Mouse (Mus musculus) heart, adult 2 months (tissue): Measurements from ENCODE around the gene Rasl12.

Source experiments
- CTCF ChIP-seq: fragments of 200-600 bp; IDR thresholded peaks from 2 replicates; pipeline ENCODE4 v1.8.1; 2022; ENCODE audit warnings: antibody characterized with exemption, mild to moderate bottlenecking, moderate library complexity
- EP300 ChIP-seq: fragments of 200-500 bp; IDR thresholded peaks from 2 replicates; pipeline ENCODE4 v1.6.1; 2011; ENCODE audit warnings: low read depth, low read length, control low read depth; ENCODE audit not compliant: insufficient read depth
- POLR2A ChIP-seq: fragments of 200-500 bp; IDR thresholded peaks from 2 replicates; pipeline ENCODE4 v1.6.1; 2011; ENCODE audit warnings: mild to moderate bottlenecking, low read depth, low read length, control low read depth; ENCODE audit not compliant: insufficient read depth

DNA sequence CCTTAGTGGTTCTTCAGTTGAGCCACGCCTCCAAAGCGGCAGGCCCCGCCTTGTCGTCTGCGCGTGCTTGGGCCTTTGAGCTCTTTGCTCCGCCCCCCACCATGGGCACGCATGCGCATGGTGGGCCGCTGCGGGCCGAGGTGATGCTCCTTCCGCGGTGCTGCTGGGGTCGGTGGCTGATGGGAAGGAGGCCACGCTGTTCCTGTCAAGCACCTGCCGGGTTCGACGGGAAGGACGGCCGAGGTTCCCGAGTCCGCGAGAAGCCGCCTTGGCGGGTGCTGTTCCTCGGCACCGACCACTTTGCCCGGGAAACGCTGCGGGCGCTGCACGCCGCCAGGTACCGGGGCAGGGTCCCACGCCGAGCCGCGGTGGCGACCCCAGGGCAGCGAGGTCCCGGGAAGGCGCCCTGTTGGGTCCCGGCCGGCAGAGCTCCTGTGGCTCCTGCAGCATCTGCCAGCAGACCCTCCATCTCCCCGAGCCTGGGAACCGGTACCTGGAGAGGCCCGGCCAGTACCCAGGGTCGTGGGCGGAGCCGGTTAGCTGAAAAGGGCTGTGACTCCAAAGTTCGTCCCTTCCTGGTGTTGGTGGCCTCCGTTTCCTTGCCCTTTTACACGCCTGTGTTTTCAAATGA is 37.5 kb downstream of the Rasl12 start, which contains the start of gene Mtfmt:
- peak; percentile 81 for TF ChIP-seq POLR2A
- no peak for TF ChIP-seq CTCF
- no peak for TF ChIP-seq EP300
